Mouse (Mus musculus) stomach, postnatal 0 days (tissue): ENCODE measurements around the gene Dusp8.

Experiments
- CTCF ChIP-seq: IDR thresholded peaks from 2 replicates; pipeline ENCODE4 v1.5.1; 2016; ENCODE audit warnings: antibody characterized with exemption, low read depth, mild to moderate bottlenecking, moderate library complexity
- EP300 ChIP-seq: optimal IDR thresholded peaks from 2 replicates; pipeline ENCODE3; 2016; ENCODE audit warnings: antibody characterized with exemption

DNA sequence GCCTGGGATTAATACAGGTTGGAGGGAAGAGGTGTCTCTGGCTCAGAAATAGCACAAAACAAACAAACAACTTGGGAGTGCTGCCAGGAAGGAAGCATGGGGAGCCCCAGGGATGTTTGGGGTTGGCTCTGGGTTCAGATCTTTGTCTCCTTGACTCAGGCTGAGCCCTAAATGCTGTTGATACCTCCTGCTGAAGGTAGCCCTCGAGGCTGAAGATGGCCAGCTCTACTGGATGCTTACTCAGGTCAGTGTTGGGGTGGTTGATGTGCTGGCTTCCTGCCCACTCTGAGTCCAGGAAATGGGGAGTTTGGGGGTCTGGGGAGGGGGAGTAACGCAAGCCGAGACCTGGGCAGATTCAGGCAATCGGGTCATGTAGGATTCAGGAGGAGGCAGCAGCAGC is 1.1 kb upstream of the Dusp8 start:
- TF ChIP-seq EP300, result no peak
- TF ChIP-seq CTCF, result no peak
